Mouse (Mus musculus): ENCODE measurements around the gene Izumo1. TPM values are rescaled to one million over a fixed set of nuclear protein-coding genes. Genes with fewer than 3 reads are reported as not detected.
A peak's percentile ranks its signal among the peaks of the same experiment; 100 is the strongest.

The Izumo1 gene
- polyA plus RNA-seq, 1 experiment from 2014 or later = 0.19 TPM

- no peak overlapping the region for H3K9ac ChIP-seq (replicated peaks; ENCODE audit: low read depth)
- H3K4me3 ChIP-seq (ENCODE audit: low read depth, low read length) = no peak overlapping the region
- TF ChIP-seq EP300 (IDR thresholded peaks at IDR 0.05) (no peak), CTCF (IDR thresholded peaks at IDR 0.05) (peak; percentile 49)
- H3K36me3 ChIP-seq (ENCODE audit: insufficient read depth, low read length) = no peaks in the 10 kb centered on the region
- 97% methylated on average over 9 of the region's 9 CpGs for WGBS
- no peak overlapping the region for H3K4me2 ChIP-seq (replicated peaks; ENCODE audit: low read depth, low read length)
- H3K27ac ChIP-seq (ENCODE audit: low read length) = no peak overlapping the region
- no peaks in the 10 kb centered on the region for H3K9me3 ChIP-seq (ENCODE audit: low read length)
- ATAC-seq (no peak), DNase-seq (ENCODE audit: low spot score) (no peak)
- no peaks in the 10 kb centered on the region for H3K27me3 ChIP-seq (replicated peaks; ENCODE audit: insufficient read depth, low read length)
- H3K4me1 ChIP-seq (ENCODE audit: insufficient read depth, low read depth, low read length) = peaks cover 3% of the 10 kb centered on the region; the same call in 1 of the 2 replicates
Measured at GRCm38 (mm10) chr7:45668921-45669320, 47.3 kb downstream of the Izumo1 start.

GRCm38 (mm10) chr7:45677627-45678295 is 56.1 kb downstream of the Izumo1 start:
- Histone ChIP-seq H3K27me3 (replicated peaks; ENCODE audit: insufficient read depth, low read length) (no peaks in the 10 kb centered on the region), H3K36me3 (ENCODE audit: insufficient read depth, low read length) (no peaks in the 10 kb centered on the region), H3K4me2 (replicated peaks; ENCODE audit: low read depth, low read length) (no peak overlapping the region), H3K4me3 (ENCODE audit: low read depth, low read length) (no peak overlapping the region), H3K9ac (replicated peaks; ENCODE audit: low read depth) (no peak overlapping the region), H3K27ac (ENCODE audit: low read length) (no peak overlapping the region), H3K9me3 (ENCODE audit: low read length) (no peaks in the 10 kb centered on the region), H3K4me1 (ENCODE audit: insufficient read depth, low read depth, low read length) (peaks cover 11% of the 10 kb centered on the region; the same call in 1 of the 2 replicates)
- TF ChIP-seq EP300 (IDR thresholded peaks at IDR 0.05) (no peak), CTCF (IDR thresholded peaks at IDR 0.05) (no peak)
- ATAC-seq = no peak
- WGBS = 48% methylated on average over 7 of the region's 7 CpGs
- no peak for DNase-seq (ENCODE audit: low spot score)

Other genes with a start within 250 kb of the Izumo1 start
- 85.3 and 104 TPM in 2 replicates for gene Snrnp70, start 226.1 kb upstream of the Izumo1 start, polyA plus RNA-seq (2015; fragmentation: Nextera tagmentation; extraction: Ambion mirVana)
- gene Kcna7, start 216.2 kb upstream of the Izumo1 start, polyA plus RNA-seq (2015; fragmentation: Nextera tagmentation; extraction: Ambion mirVana) = 0.16 and 0.24 TPM in 2 replicates
- gene Ntf5, start 208.1 kb upstream of the Izumo1 start, polyA plus RNA-seq (2015; fragmentation: Nextera tagmentation; extraction: Ambion mirVana) = 7.1 and 7.2 TPM in 2 replicates
- gene Lhb, start 201.0 kb upstream of the Izumo1 start, polyA plus RNA-seq (2015; fragmentation: Nextera tagmentation; extraction: Ambion mirVana) = 4.5 and 4.7 TPM in 2 replicates
- gene Gys1, start 187.0 kb upstream of the Izumo1 start, polyA plus RNA-seq (2015; fragmentation: Nextera tagmentation; extraction: Ambion mirVana) = 19.2 and 19.6 TPM in 2 replicates
- 59.9 and 63.5 TPM in 2 replicates for gene Ruvbl2, start 183.7 kb upstream of the Izumo1 start, polyA plus RNA-seq (2015; fragmentation: Nextera tagmentation; extraction: Ambion mirVana)
- gene Ftl1, start 161.9 kb upstream of the Izumo1 start, polyA plus RNA-seq (2015; fragmentation: Nextera tagmentation; extraction: Ambion mirVana) = 5,808 and 6,026 TPM in 2 replicates
- 144 and 155 TPM in 2 replicates for gene Bax, start 154.9 kb upstream of the Izumo1 start, polyA plus RNA-seq (2015; fragmentation: Nextera tagmentation; extraction: Ambion mirVana)
- gene Tulp2, start 139.9 kb upstream of the Izumo1 start, polyA plus RNA-seq (2015; fragmentation: Nextera tagmentation; extraction: Ambion mirVana) = 0.25 and 0.52 TPM in 2 replicates
- gene Gm45808, start 135.0 kb upstream of the Izumo1 start, polyA plus RNA-seq (2015; fragmentation: Nextera tagmentation; extraction: Ambion mirVana) = not detected in 2 replicates
- gene Dhdh, start 133.0 kb upstream of the Izumo1 start, polyA plus RNA-seq (2015; fragmentation: Nextera tagmentation; extraction: Ambion mirVana) = 3.5 and 4.5 TPM in 2 replicates
- 203 and 213 TPM in 2 replicates for gene Nucb1, start 111.4 kb upstream of the Izumo1 start, polyA plus RNA-seq (2015; fragmentation: Nextera tagmentation; extraction: Ambion mirVana)
- gene Ppp1r15a, start 95.5 kb upstream of the Izumo1 start, polyA plus RNA-seq (2015; fragmentation: Nextera tagmentation; extraction: Ambion mirVana) = 36.6 and 39.1 TPM in 2 replicates
- 2.0 and 2.1 TPM in 2 replicates for gene Plekha4, start 95.5 kb upstream of the Izumo1 start, polyA plus RNA-seq (2015; fragmentation: Nextera tagmentation; extraction: Ambion mirVana)
- 0.95 and 1.4 TPM in 2 replicates for gene Hsd17b14, start 66.9 kb upstream of the Izumo1 start, polyA plus RNA-seq (2015; fragmentation: Nextera tagmentation; extraction: Ambion mirVana)
- 29.4 and 39.8 TPM in 2 replicates for gene Bcat2, start 51.7 kb upstream of the Izumo1 start, polyA plus RNA-seq (2015; fragmentation: Nextera tagmentation; extraction: Ambion mirVana)
- not detected in 2 replicates for gene Fgf21, start 6.3 kb upstream of the Izumo1 start, polyA plus RNA-seq (2015; fragmentation: Nextera tagmentation; extraction: Ambion mirVana)
- gene Fut1, start 4.5 kb upstream of the Izumo1 start, polyA plus RNA-seq (2015; fragmentation: Nextera tagmentation; extraction: Ambion mirVana) = 0.13 and 0.18 TPM in 2 replicates
- gene Rasip1, start 5.7 kb downstream of the Izumo1 start, polyA plus RNA-seq (2015; fragmentation: Nextera tagmentation; extraction: Ambion mirVana) = 43.3 and 49.0 TPM in 2 replicates
- gene Mamstr, start 18.2 kb downstream of the Izumo1 start, polyA plus RNA-seq (2015; fragmentation: Nextera tagmentation; extraction: Ambion mirVana) = 4.0 and 4.8 TPM in 2 replicates
- gene Fut2, start 44.6 kb downstream of the Izumo1 start, polyA plus RNA-seq (2015; fragmentation: Nextera tagmentation; extraction: Ambion mirVana) = 0.27 and 0.84 TPM in 2 replicates
- 2.4 TPM in 2 replicates for gene Ntn5, start 62.2 kb downstream of the Izumo1 start, polyA plus RNA-seq (2015; fragmentation: Nextera tagmentation; extraction: Ambion mirVana)
- gene Sec1, start 72.6 kb downstream of the Izumo1 start, polyA plus RNA-seq (2015; fragmentation: Nextera tagmentation; extraction: Ambion mirVana) = 1.0 and 2.0 TPM in 2 replicates
- 1.5 and 2.4 TPM in 2 replicates for gene Car11, start 78.0 kb downstream of the Izumo1 start, polyA plus RNA-seq (2015; fragmentation: Nextera tagmentation; extraction: Ambion mirVana)
- gene Dbp, start 83.3 kb downstream of the Izumo1 start, polyA plus RNA-seq (2015; fragmentation: Nextera tagmentation; extraction: Ambion mirVana) = 6.8 and 9.4 TPM in 2 replicates
- gene Rpl18, start 93.6 kb downstream of the Izumo1 start, polyA plus RNA-seq (2015; fragmentation: Nextera tagmentation; extraction: Ambion mirVana) = 720 and 782 TPM in 2 replicates
- 17.9 and 18.2 TPM in 2 replicates for gene Sphk2, start 96.2 kb downstream of the Izumo1 start, polyA plus RNA-seq (2015; fragmentation: Nextera tagmentation; extraction: Ambion mirVana)
- gene Fam83e, start 99.4 kb downstream of the Izumo1 start, polyA plus RNA-seq (2015; fragmentation: Nextera tagmentation; extraction: Ambion mirVana) = 1.7 and 2.3 TPM in 2 replicates
- not detected in 2 replicates for gene Spaca4, start 104.0 kb downstream of the Izumo1 start, polyA plus RNA-seq (2015; fragmentation: Nextera tagmentation; extraction: Ambion mirVana)
- 0.10 and 0.11 TPM in 2 replicates for gene Lmtk3, start 161.9 kb downstream of the Izumo1 start, polyA plus RNA-seq (2015; fragmentation: Nextera tagmentation; extraction: Ambion mirVana)
- gene Sult2b1, start 162.9 kb downstream of the Izumo1 start, polyA plus RNA-seq (2015; fragmentation: Nextera tagmentation; extraction: Ambion mirVana) = 3.2 and 3.7 TPM in 2 replicates
- 105 and 113 TPM in 2 replicates for gene Cyth2, start 192.8 kb downstream of the Izumo1 start, polyA plus RNA-seq (2015; fragmentation: Nextera tagmentation; extraction: Ambion mirVana)
- 0.20 and 0.35 TPM in 2 replicates for gene Kcnj14, start 203.0 kb downstream of the Izumo1 start, polyA plus RNA-seq (2015; fragmentation: Nextera tagmentation; extraction: Ambion mirVana)
- 14.8 and 15.1 TPM in 2 replicates for gene Grwd1, start 209.1 kb downstream of the Izumo1 start, polyA plus RNA-seq (2015; fragmentation: Nextera tagmentation; extraction: Ambion mirVana)

Data from lung, postnatal 0 days (tissue).